Mouse (Mus musculus): ENCODE results near the gene Plac8. TPM values are rescaled to one million over a fixed set of nuclear protein-coding genes. Genes with fewer than 3 reads are reported as not detected.

Gene Plac8
- polyA plus RNA-seq, 1 experiment, result 0.72 TPM

DNA sequence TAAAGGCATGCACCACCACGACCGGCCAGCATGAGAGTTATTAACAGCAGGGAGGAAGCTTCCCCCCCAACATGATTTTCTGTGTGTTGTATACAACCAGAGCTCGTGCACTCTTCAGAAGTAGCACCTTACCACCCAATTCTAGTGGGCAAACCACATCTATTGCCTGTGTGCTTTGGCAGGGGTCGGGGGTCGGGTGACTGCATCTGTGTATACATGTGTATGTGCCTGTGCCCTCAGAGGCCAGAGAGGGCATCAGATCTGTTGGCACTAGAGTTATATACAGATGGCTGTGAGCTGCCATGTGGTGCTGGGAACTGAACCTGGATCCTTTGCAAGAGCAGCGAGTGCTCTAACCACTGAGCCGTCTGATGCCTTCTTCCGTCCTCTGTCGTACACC lies 47.1 kb downstream of the Plac8 start:
- Histone ChIP-seq H3K4me3 (replicated peaks; ENCODE audit: insufficient read depth, low read depth, low read length) (no peak overlapping the region), H3K27ac (ENCODE audit: insufficient read depth, low read length) (no peak overlapping the region), H3K4me1 (ENCODE audit: control insufficient read depth, insufficient read depth, low read length) (no peaks in the 10 kb centered on the region; the same call in 1 of the 2 replicates), H3K27me3 (ENCODE audit: control insufficient read depth, insufficient read depth, low read length) (no peaks in the 10 kb centered on the region)
- TF ChIP-seq CTCF (IDR thresholded peaks at IDR 0.05; ENCODE audit: borderline replicate concordance, insufficient read depth, low read depth, low read length) (no peak), POLR2A (IDR thresholded peaks at IDR 0.05; ENCODE audit: borderline replicate concordance, insufficient read depth, low read length) (no peak)
- DNase-seq, result no peak
- 94% methylated on average over 9 of the region's 9 CpGs for WGBS

DNA sequence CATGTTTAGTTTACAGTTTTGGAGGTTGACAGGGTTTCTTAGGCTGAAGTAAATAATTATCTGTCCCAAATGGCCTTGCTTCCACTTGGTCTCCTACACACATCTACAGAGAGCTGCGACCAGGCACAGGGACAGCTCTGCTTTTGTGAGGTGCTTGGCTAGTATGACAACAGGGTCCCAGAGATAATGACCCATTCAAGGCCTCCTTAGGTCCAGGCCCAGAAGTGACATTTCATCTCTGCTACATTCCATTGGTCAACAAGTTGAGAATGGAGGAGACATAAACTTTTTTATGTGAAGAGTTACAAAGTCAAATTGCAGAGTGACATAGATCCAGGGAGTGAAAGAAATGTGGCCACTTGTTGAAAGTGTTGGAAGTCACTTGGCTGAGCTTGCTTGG lies 48.7 kb downstream of the Plac8 start:
- WGBS, result 96% methylated on average over 1 of the region's 1 CpGs
- DNase-seq, result no peak
- H3K27ac ChIP-seq (ENCODE audit: insufficient read depth, low read length), result no peak overlapping the region
- TF ChIP-seq CTCF (IDR thresholded peaks at IDR 0.05; ENCODE audit: borderline replicate concordance, insufficient read depth, low read depth, low read length), result no peak
- TF ChIP-seq POLR2A (IDR thresholded peaks at IDR 0.05; ENCODE audit: borderline replicate concordance, insufficient read depth, low read length), result no peak
- peaks cover 3% of the 10 kb centered on the region; the same call in 1 of the 2 replicates for H3K4me1 ChIP-seq (ENCODE audit: control insufficient read depth, insufficient read depth, low read length)
- no peak overlapping the region for H3K4me3 ChIP-seq (replicated peaks; ENCODE audit: insufficient read depth, low read depth, low read length)
- no peaks in the 10 kb centered on the region for H3K27me3 ChIP-seq (ENCODE audit: control insufficient read depth, insufficient read depth, low read length)

DNA sequence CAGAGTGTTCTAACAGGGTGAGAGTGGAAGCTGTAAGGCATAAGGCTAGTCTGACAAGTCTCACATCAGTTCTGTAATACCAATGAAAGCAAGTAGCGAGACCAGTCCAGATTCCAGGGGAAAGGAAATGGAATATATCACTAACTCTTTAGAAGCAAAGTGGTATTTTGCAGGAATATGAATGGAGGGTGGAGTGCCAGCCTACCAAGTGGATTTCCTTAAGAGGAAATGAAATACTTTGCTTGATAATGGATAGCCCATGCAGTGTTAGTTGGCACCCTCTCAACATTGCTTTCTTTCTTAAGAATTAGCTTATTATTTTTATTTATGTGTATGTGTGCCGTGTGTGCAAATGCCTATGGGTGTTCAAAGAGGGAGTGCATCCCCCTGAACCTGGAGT lies 51.8 kb downstream of the Plac8 start:
- Histone ChIP-seq H3K4me3 (replicated peaks; ENCODE audit: insufficient read depth, low read depth, low read length) (no peak overlapping the region), H3K27ac (ENCODE audit: insufficient read depth, low read length) (no peak overlapping the region), H3K4me1 (ENCODE audit: control insufficient read depth, insufficient read depth, low read length) (peaks cover 3% of the 10 kb centered on the region; the same call in 1 of the 2 replicates), H3K27me3 (ENCODE audit: control insufficient read depth, insufficient read depth, low read length) (no peaks in the 10 kb centered on the region)
- WGBS, result 93% methylated on average over 2 of the region's 2 CpGs
- no peak for DNase-seq
- TF ChIP-seq POLR2A (IDR thresholded peaks at IDR 0.05; ENCODE audit: borderline replicate concordance, insufficient read depth, low read length) (no peak), CTCF (IDR thresholded peaks at IDR 0.05; ENCODE audit: borderline replicate concordance, insufficient read depth, low read depth, low read length) (no peak)

DNA sequence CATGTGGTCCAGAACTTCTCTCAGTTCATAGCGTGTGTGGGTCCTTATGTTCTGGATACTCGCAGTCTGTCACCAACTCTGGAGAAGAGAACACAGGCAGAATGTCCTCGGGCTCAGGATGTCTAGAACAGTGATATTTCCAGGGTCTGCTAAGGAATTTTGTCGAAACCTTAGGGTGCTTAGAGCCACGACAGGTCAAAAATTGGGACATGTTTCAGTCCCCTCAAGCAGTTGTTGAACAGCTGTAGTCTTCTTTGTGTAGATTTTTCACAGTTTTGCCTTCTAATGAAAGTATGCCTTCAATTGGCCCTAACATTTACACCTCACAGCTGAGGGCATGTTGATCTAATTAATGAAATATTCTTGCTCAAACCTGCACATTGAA lies 53.0 kb downstream of the Plac8 start:
- WGBS, result 5% methylated on average over 5 of the region's 5 CpGs
- Histone ChIP-seq H3K4me1 (ENCODE audit: control insufficient read depth, insufficient read depth, low read length) (peaks cover 3% of the 10 kb centered on the region; the same call in 1 of the 2 replicates), H3K27me3 (ENCODE audit: control insufficient read depth, insufficient read depth, low read length) (no peaks in the 10 kb centered on the region), H3K4me3 (replicated peaks; ENCODE audit: insufficient read depth, low read depth, low read length) (peak overlapping the region; percentile 81), H3K27ac (ENCODE audit: insufficient read depth, low read length) (0 out of 2 replicates have a peak overlapping the region, but pooled peaks have one; percentile 53)
- no peak for TF ChIP-seq CTCF (IDR thresholded peaks at IDR 0.05; ENCODE audit: borderline replicate concordance, insufficient read depth, low read depth, low read length)
- no peak for TF ChIP-seq POLR2A (IDR thresholded peaks at IDR 0.05; ENCODE audit: borderline replicate concordance, insufficient read depth, low read length)
- no peak for DNase-seq

DNA sequence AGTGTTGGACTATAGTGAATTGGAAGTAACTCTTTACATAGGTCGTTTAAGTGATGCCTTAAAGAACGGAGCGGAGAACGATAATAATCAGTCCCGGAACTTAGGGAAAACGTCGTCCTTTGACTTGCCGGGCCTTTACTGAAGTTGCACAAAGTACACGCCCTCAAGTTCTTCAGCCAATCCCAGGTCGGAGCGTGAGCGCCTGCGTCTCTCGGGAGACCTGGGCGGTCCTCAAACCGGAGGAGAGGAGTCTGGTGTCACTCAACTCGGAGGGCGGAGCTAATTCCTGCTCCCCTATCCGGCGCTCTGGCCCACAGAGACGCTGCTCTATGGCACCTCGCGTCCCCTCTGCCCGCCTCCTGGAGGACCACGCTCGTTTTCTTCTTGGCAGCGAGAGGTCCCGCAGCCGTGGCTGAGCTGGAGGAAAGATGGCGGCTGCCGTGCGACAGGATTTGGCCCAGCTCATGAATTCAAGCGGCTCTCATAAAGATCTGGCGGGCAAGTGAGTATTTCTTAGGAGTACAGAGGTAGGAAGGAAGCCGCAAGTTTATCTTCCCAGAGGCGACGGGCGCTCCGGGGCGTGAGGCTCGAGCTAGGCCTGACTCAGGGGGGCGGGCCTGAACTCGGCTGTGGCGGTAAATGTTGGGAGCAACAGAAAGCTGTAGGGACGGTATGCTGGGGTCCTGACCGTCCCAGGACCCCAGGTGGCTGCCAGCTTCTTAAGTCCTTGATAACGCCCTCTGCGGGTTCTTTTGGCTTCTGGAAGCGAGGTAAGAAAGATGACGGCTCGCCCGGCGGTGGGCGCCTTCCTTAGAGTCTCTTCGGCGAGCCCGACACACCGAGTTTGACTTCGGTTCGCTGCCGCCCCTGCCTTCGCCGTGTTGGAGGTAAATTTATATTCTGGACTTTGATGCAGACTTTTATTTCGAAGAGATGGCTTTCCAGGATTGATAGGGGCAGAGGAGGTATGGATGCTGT lies 53.7 kb downstream of the Plac8 start, which contains the start of gene Cops4:
Cops4 (plus strand) TSS at position 261 of the 978 bp plus-strand sequence.
- TF ChIP-seq POLR2A (IDR thresholded peaks at IDR 0.05; ENCODE audit: borderline replicate concordance, insufficient read depth, low read length) (peak; percentile 61; the same call in 1 of the 2 replicates), CTCF (IDR thresholded peaks at IDR 0.05; ENCODE audit: borderline replicate concordance, insufficient read depth, low read depth, low read length) (no peak)
- DNase-seq, result peak; percentile 97 to 99
- under 1% methylated on average over 64 of the region's 64 CpGs for WGBS

DNA sequence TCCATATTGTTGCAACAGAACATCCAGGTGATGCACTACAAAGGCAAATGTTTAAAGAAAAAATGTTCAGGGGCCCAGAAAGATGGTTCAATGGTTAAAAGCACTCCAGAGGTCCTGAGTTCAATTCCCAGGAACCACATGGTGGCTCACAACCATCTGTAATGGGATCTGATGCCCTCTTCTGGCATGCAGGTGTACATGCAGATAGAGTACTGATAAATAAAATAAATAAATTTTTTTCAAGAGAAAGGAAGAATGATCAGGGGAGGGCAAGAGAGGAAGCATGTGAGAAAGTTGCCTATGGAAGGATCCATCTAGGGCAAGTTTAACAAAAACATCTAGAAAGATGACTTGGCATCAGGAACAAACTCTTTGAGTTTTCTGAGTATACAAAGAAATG lies 59.5 kb downstream of the Plac8 start:
- Histone ChIP-seq H3K4me3 (replicated peaks; ENCODE audit: insufficient read depth, low read depth, low read length) (no peak overlapping the region), H3K4me1 (ENCODE audit: control insufficient read depth, insufficient read depth, low read length) (no peaks in the 10 kb centered on the region), H3K27me3 (ENCODE audit: control insufficient read depth, insufficient read depth, low read length) (no peaks in the 10 kb centered on the region; the same call in 1 of the 2 replicates), H3K27ac (ENCODE audit: insufficient read depth, low read length) (no peak overlapping the region)
- no peak for DNase-seq
- TF ChIP-seq CTCF (IDR thresholded peaks at IDR 0.05; ENCODE audit: borderline replicate concordance, insufficient read depth, low read depth, low read length), result no peak
- no peak for TF ChIP-seq POLR2A (IDR thresholded peaks at IDR 0.05; ENCODE audit: borderline replicate concordance, insufficient read depth, low read length)

More for the DNA sequence above, 53.7 kb downstream of the Plac8 start, which contains the start of gene Cops4:
- Histone ChIP-seq H3K4me3 (replicated peaks; ENCODE audit: insufficient read depth, low read depth, low read length) (peak within 1 kb of the TSS; percentile 81), H3K27me3 (ENCODE audit: control insufficient read depth, insufficient read depth, low read length) (no peaks in the 10 kb centered on the region), H3K4me1 (ENCODE audit: control insufficient read depth, insufficient read depth, low read length) (peaks cover 3% of the 10 kb centered on the region; the same call in 1 of the 2 replicates), H3K27ac (ENCODE audit: insufficient read depth, low read length) (peak within 1 kb of the TSS; percentile 53)

DNA sequence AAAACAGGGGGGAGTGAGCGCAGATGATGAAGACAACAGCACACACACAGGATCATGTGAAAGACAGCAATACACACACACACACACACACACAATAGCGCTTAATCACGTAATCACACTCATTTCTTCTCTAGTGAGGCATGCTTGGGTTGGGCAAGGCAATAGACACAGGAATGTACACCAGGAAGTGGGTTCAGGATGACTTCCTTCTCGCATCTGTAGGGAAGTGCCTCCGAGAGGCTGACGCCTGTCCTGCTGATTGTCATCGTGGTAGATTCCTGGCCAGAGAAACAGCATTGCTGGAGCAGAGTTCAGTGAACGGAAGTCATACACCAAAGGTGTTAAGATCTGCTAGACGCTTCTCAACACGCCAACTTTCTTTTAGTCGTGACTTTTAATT lies 62.8 kb downstream of the Plac8 start:
- H3K27ac ChIP-seq (ENCODE audit: insufficient read depth, low read length), result no peak overlapping the region
- H3K27me3 ChIP-seq (ENCODE audit: control insufficient read depth, insufficient read depth, low read length), result no peaks in the 10 kb centered on the region; the same call in 1 of the 2 replicates
- 72% methylated on average over 11 of the region's 11 CpGs for WGBS
- no peak overlapping the region for H3K4me3 ChIP-seq (replicated peaks; ENCODE audit: insufficient read depth, low read depth, low read length)
- no peaks in the 10 kb centered on the region for H3K4me1 ChIP-seq (ENCODE audit: control insufficient read depth, insufficient read depth, low read length)
- TF ChIP-seq CTCF (IDR thresholded peaks at IDR 0.05; ENCODE audit: borderline replicate concordance, insufficient read depth, low read depth, low read length) (no peak), POLR2A (IDR thresholded peaks at IDR 0.05; ENCODE audit: borderline replicate concordance, insufficient read depth, low read length) (no peak)
- DNase-seq, result no peak

Other genes with a start within 250 kb of the Plac8 start
- 117 and 129 TPM in 2 replicates for gene Sec31a, start 156.0 kb downstream of the Plac8 start, polyA plus RNA-seq (2012; rRNA removed)
- 6.1 and 7.7 TPM in 2 replicates for gene Lin54, start 71.6 kb downstream of the Plac8 start, polyA plus RNA-seq (2012; rRNA removed)
- 86.3 and 87.4 TPM in 2 replicates for gene Cops4, start 53.9 kb downstream of the Plac8 start, polyA plus RNA-seq (2012; rRNA removed)
- 108 and 112 TPM in 2 replicates for gene Coq2, start 102.9 kb upstream of the Plac8 start, polyA plus RNA-seq (2012; rRNA removed)
- gene Hpse, start 147.5 kb upstream of the Plac8 start, polyA plus RNA-seq (2012; rRNA removed), result 0.35 and 0.67 TPM in 2 replicates
- gene Helq, start 226.4 kb upstream of the Plac8 start, polyA plus RNA-seq (2012; rRNA removed), result 47.5 and 51.6 TPM in 2 replicates
- gene Mrps18c, start 226.4 kb upstream of the Plac8 start, polyA plus RNA-seq (2012; rRNA removed), result 42.4 and 42.5 TPM in 2 replicates
- 9.3 and 10.1 TPM in 2 replicates for gene Abraxas1, start 248.7 kb upstream of the Plac8 start, polyA plus RNA-seq (2012; rRNA removed)

All from cerebellum, adult 2 months (tissue).